Mouse (Mus musculus): ENCODE measurements around the gene Nprl3.
"Not testable (repeated sequence)": the region's sequence is repeated elsewhere in the genome, so short reads cannot be mapped to it uniquely, and the experiment has no call there.

Gene Nprl3

GRCm38 (mm10) chr11:32284582-32284981 lies 17.1 kb upstream of the Nprl3 start:
- not testable (repeated sequence) for DNase-seq (ENCODE audit: low spot score)

GRCm38 (mm10) chr11:32283091-32283777 lies 15.7 kb upstream of the Nprl3 start, which contains the start of gene Hba-a1:
Gene Hba-a1 (plus strand): TSS chr11:32283511.
- not testable (repeated sequence) for DNase-seq (ENCODE audit: low spot score)

GRCm38 (mm10) chr11:32281416-32282144 lies 14.1 kb upstream of the Nprl3 start:
- no peak for DNase-seq (ENCODE audit: low spot score)

DNA sequence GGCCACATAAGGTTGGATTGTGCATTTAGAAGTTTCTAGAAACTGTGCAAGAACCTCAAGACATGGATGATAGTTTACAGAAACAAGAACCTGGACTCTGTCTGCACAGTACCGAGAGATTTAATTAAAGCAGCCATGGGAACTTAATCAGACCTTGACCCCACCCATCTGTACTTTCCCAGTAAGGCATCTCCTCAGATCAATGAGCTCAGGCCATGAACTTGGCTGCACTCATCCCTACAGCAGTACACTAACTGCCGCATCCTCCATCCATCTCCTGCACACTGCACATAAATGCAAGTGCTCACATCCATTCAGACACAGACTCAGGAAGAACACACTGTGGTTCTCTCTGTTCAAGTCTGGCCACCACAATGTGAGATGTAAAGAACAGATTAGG lies 13.1 kb upstream of the Nprl3 start:
- no peak for DNase-seq (ENCODE audit: low spot score)

DNA sequence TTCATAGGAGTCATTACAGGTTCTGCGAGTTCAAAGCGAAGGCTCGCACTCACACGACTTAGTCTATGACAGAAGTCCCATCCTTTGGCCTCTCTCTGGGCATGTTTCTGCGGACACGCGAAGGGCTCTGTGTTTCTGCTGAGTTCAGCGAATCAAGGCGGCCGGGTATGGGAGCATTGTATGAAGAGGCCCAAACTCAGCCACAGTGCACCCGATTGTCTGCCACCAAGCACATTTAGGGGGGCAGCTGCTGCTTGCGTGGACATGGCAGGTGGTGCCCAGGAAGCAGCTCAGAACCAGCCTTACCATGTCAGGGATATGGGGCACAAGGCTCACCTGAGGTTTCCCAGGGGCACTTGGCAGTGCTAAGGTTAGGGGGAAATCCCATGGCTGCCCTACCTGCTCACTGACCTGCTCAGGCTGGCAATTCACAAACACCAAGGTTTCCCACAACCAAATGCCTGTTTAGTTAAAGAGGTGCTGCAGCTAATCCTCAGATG lies 11.0 kb upstream of the Nprl3 start:
- DNase-seq (ENCODE audit: low spot score): no peak

- DNase-seq (ENCODE audit: low spot score): no peak
Observed at GRCm38 (mm10) chr11:32277736-32278457, 10.4 kb upstream of the Nprl3 start.

- DNase-seq (ENCODE audit: low spot score): no peak
Observed at GRCm38 (mm10) chr11:32276347-32276746, 8.8 kb upstream of the Nprl3 start, which contains the start of gene Hba-x. Gene Hba-x (plus strand): TSS chr11:32276400.

DNA sequence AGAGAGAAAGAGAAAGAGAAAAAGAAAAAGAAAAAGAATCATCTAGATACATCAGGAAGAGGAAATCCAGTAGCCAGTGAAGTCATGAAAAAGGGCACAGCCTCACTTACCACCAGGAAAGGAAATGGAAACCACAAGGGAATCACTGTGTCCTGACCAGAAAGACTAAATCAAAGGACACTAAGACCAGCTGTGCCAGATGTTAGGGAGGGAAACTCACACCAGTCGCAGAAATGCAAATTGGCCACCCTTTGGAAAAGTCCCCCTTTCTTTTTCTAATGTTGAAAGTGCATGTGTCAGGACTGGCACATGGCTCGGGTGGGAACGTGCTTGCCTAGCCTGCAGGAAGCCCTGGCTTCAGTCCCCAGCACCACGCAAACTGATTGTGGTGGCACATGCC lies 3.7 kb upstream of the Nprl3 start:
- no peak for DNase-seq (ENCODE audit: low spot score)

GRCm38 (mm10) chr11:32268952-32269351 lies 1.4 kb upstream of the Nprl3 start:
- DNase-seq (ENCODE audit: low spot score): no peak

DNA sequence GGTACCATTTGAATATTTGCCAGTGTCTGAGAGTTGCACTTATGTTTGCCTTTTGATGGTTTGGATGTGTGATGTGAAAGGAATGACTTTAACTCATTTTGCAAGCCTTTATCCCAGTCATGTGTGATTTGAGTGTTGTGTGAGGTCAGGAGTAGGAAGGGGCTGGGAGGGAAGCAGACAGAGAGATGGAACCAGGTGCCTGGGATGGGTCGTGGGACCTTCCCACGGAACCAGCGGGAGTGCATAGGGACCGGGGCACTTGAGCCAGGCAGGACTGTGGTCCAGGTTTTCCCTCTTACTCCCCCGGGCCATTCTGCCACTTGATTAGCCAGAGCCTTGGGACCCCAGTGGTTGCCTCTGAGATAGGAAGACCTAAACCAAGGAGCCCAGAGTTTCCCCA lies 457 bp upstream of the Nprl3 start:
- DNase-seq (ENCODE audit: low spot score): peak; percentile 14

- DNase-seq (ENCODE audit: low spot score): peak; percentile 11
Observed at GRCm38 (mm10) chr11:32266776-32267175, 731 bp downstream of the Nprl3 start.

- DNase-seq (ENCODE audit: low spot score): no peak
Observed at GRCm38 (mm10) chr11:32266194-32266593, 1.3 kb downstream of the Nprl3 start.

- no peak for DNase-seq (ENCODE audit: low spot score)
Observed at GRCm38 (mm10) chr11:32265117-32265738, 2.3 kb downstream of the Nprl3 start.

DNA sequence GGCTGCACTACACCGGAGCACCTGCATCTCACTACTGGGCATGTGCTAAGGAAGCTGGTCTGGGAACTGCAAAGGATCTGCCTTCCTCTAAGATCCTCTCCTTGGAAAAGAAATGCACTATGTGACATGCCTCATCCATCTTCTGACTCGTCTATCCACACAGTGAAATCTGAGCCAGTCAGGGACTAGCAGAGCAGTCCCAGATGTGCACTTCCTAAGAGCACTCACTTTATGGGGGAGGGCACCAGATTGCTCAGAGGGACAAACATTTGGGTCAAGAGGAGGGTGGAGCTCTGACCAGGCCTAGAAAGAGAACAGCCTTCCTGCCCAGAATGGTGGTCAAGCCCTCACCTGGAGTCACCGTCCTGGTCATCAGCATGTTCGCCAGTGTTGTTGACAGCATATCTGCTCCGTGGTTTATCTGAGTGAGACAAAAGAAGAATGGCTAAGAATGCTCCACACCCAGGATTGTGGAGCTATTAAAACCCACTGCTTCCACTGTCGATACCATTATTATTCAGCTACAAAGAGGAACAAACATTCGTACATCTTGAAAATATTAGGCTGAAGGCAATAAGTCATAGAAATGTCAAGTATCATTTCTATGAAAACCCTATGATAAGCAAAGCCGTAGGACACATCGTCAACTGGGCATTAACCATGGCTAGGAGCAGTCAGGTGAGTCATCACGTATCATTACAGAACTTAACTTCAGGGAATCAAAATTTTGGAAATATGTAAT lies 4.7 kb downstream of the Nprl3 start:
- no peak for DNase-seq (ENCODE audit: low spot score)

DNA sequence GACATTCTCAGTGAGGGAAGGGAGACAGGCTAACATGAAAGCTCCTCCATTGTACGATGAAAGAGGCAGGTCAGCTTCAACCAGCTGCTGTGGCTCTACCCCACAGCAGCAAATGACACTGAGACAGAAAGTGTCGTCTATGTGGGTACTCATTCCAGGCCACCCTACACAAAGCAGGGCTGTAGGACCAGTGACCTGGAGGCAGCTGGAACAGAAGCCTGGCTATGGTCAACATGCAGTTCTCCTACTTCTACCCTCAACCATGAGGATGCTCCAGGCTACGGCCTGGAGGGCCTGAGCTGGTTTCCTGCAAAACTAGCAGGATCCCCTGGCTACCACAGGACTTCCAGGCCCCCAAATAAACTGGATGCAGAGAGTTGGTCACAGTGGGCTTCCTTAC lies 10.9 kb downstream of the Nprl3 start:
- DNase-seq (ENCODE audit: low spot score): no peak

DNA sequence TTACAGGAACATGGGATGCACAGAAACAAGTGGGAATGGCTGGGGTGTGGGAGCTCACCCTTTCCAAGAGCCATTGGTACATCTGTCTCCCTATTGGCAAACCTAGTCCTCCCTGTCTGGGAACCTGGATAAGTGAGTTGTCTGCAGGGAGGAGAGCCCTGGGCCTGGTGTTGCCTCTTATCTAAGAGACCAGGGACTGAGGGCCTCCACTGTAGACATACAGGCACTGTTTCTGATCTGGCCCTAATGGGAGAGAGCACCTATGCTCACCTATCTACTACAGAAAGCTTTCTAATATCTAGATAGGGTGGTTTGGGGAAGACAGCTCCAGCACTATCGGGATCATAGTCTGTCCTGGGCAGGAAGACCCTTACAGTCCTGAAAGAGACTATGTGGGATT lies 11.4 kb downstream of the Nprl3 start:
- no peak for DNase-seq (ENCODE audit: low spot score)

DNA sequence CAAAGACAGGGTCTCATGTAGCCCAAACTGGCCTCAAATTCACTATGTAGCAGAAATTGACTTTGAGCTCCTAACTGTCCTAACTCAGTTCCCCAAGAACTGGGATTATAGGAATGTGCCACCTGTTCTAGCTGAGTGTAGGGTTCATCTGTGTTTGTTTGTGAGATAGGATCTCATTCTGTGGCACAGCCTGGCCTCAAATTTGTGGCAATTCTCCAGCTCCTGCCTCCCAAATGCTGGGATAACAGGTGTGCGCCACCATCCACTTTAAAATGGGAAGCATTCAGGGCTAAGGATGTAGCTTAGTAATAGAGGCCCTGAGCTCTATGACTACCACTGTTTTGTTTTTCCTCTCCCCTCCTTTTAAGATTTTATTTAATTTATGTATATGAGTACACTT lies 14.4 kb downstream of the Nprl3 start:
- DNase-seq (ENCODE audit: low spot score): no peak

- DNase-seq (ENCODE audit: low spot score): no peak
Observed at GRCm38 (mm10) chr11:32250880-32251763, 16.4 kb downstream of the Nprl3 start.

DNA sequence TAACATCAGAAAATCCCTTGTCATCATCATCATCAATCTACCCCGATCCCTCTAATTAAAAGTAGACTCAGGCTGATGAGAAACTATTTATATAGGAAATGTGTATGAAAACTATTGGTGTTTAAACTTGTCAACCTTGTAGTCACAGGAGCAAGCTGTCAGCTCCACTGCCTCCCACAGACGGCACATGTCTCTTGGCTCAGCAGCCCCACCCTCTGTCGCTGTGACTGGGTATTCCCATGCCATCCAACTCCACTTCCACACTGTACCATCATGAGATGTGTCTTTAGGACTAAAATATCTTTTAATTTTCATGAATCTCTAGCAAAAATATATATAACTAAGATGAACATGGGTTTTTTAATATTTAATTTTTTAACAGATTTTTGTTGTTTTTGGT lies 19.2 kb downstream of the Nprl3 start:
- no peak for DNase-seq (ENCODE audit: low spot score)

DNA sequence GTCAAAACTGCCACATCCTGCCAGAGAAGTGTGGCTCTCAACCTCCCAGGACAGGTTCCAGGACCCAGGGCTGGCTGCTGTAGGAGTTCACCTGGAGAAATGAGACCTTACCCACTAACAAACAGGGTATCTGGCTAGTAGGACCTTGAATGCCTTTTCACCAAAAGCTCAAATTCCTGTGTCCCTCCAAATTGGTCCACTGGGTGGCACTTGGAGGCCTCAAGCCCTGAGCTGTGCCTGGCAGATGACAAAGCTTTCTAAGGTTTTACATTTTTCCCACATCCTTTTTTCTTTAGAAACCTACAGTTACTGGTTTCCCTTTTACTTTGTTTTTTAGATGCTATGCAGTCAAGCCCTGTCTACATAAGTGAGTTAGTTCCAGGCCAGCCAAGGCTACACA lies 20.4 kb downstream of the Nprl3 start:
- DNase-seq (ENCODE audit: low spot score): no peak

DNA sequence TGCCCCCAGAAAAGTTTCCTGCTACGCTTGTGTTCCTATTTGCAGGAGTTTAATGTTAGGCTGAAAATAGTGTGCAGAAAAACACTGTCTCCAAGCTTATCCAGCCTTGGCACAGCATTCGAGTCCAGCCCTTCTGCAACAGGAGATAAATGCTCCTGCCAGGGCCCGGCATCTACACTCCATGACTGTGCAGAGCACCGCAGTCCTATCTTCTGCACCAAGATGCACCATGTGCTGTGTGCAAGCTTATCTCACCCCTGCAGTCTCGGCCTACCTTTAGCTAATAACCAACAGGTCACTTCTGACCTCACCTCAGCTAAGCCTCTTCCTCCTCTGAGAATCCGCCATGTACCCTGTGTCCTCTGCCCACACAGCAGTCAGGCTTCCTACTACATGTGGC lies 21.9 kb downstream of the Nprl3 start:
- DNase-seq (ENCODE audit: low spot score): no peak
